Mouse (Mus musculus) limb, embryonic 14.5 days (tissue): ENCODE measurements around the gene Slc25a21. TPM values are rescaled to one million over a fixed set of nuclear protein-coding genes. Genes with fewer than 3 reads are reported as not detected.

Experiments
- ATAC-seq: fragments of 200-750 bp; cut with Nextera tagmentation; 2 replicates; pipeline ENCODE4 v1.8.0; 2017; ENCODE audit warnings: low read depth, moderate number of reproducible peaks, moderate TSS enrichment; ENCODE audit not compliant: low FRiP score
- DNase-seq: peaks from one replicate; pipeline ENCODE4 v3.0.0-alpha.2; 2015; ENCODE audit warnings: low spot score
- H3K27ac ChIP-seq: fragments of 300-500 bp; sonication (generic); replicated peaks from 2 replicates; pipeline ENCODE4 v1.5.1; 2014; ENCODE audit warnings: low read depth, mild to moderate bottlenecking, low read length, moderate library complexity, mixed read lengths
- H3K27me3 ChIP-seq: fragments of 300-500 bp; sonication (generic); 2 replicates; pipeline ENCODE4 v1.6.1; 2014; ENCODE audit warnings: low read length, mixed read lengths; ENCODE audit not compliant: control insufficient read depth, insufficient read depth
- H3K36me3 ChIP-seq: fragments of 300-500 bp; sonication (generic); 2 replicates; pipeline ENCODE4 v1.6.1; 2014; ENCODE audit warnings: mild to moderate bottlenecking, low read length, moderate library complexity, mixed read lengths; ENCODE audit not compliant: control insufficient read depth, insufficient read depth
- H3K4me1 ChIP-seq: fragments of 300-500 bp; sonication (generic); 2 replicates; pipeline ENCODE4 v1.6.1; 2014; ENCODE audit warnings: antibody characterized with exemption, low read length, mixed read lengths; ENCODE audit not compliant: control insufficient read depth, insufficient read depth
- H3K4me2 ChIP-seq: fragments of 300-500 bp; sonication (generic); replicated peaks from 2 replicates; pipeline ENCODE4 v1.6.1; 2014; ENCODE audit warnings: low read depth, mild to moderate bottlenecking, low read length, moderate library complexity; ENCODE audit not compliant: severe bottlenecking
- H3K4me3 ChIP-seq: fragments of 300-500 bp; sonication (generic); replicated peaks from 2 replicates; pipeline ENCODE4 v1.5.1; 2014; ENCODE audit warnings: low read length
- H3K9ac ChIP-seq: fragments of 300-500 bp; sonication (generic); 2 replicates; pipeline ENCODE4 v1.6.1; 2014; ENCODE audit warnings: mild to moderate bottlenecking, low read depth, low read length, moderate library complexity; ENCODE audit not compliant: severe bottlenecking
- H3K9me3 ChIP-seq: fragments of 300-500 bp; sonication (generic); 2 replicates; pipeline ENCODE4 v1.6.1; 2016; ENCODE audit warnings: low read length; ENCODE audit not compliant: control insufficient read depth
- POLR2A ChIP-seq: fragments of 200-500 bp; IDR thresholded peaks from 2 replicates; pipeline ENCODE4 v1.8.0; 2012; ENCODE audit warnings: inconsistent platforms, mild to moderate bottlenecking, moderate library complexity, borderline replicate concordance; ENCODE audit not compliant: insufficient read depth, insufficient read length; ENCODE audit errors: extremely low read depth
- WGBS: fragments of 180-500 bp; shearing (Covaris S2); extraction: QIAGEN DNeasy Blood & Tissue Kit; methylation state at CpG from one replicate; pipeline ENCODE4 v1.1.7; 2014; 5-methylcytosine and 5-hydroxymethylcytosine counted together
- polyA plus RNA-seq, 2 experiments: library from polyadenylated mRNA; depleted of rRNA in 1 of 2; stranded (reverse) in 1 of 2; unstranded in 1 of 2; fragments of >200 nt; fragmentation: Nextera tagmentation in 1 of 2; extraction: Ambion mirVana in 1 of 2; gene quantifications; 2 replicates each; pipeline versions ENCODE4 v1.2.1 to v1.2.3; 2012 to 2014

Gene Slc25a21
- polyA plus RNA-seq, 2 experiments: 0.24 to 0.45 TPM

DNA sequence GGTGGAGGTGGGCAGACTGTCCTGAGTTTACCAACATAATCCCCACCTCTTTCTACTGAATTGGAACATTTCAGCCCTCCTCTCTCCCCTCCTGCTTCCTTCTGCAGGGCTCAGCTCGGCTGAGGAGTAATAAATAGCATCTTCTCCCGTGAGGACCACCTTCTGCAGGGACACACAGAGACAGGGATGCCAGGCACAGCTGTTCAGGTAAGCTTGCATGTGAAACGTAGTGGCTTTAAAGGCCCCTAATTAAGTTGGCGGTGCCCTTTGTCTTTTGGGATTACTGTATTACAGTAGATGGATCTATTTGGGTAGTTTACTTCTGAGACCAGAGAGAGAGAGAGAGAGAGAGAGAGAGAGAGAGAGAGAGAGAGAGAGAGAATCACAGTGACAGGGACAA is 344.6 kb downstream of the Slc25a21 start:
- H3K9ac ChIP-seq: no peak overlapping the region
- DNase-seq (no peak), ATAC-seq (no peak)
- no peak overlapping the region for H3K4me2 ChIP-seq
- H3K36me3 ChIP-seq: no peaks in the 10 kb centered on the region
- no peak overlapping the region for H3K4me3 ChIP-seq
- 29% methylated on average over 4 of the region's 4 CpGs for WGBS
- H3K27ac ChIP-seq: no peak overlapping the region
- H3K9me3 ChIP-seq: no peaks in the 10 kb centered on the region
- peaks cover 8% of the 10 kb centered on the region; the same call in 1 of the 2 replicates for H3K27me3 ChIP-seq
- TF ChIP-seq POLR2A: no peak
- no peaks in the 10 kb centered on the region for H3K4me1 ChIP-seq

DNA sequence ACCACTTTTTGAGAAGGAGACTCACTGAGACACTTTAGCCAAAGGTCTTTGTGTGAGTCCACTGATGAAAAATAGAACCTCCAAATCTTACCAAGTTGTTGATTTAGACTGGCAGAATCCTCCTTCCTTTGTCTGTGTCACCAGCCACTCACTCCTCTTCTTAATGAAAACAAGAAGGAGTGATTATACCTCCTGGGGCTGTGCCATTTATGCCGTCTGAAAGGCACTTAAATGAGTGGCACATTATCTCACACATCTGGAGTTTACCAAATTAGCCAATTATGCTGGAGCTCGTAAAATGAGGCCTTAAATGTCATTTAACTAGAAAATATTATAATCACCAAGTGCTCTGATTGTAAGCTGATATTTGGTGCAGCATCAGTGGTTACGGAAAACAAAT is 345.8 kb downstream of the Slc25a21 start:
- DNase-seq: no peak
- no peaks in the 10 kb centered on the region for H3K4me1 ChIP-seq
- H3K4me3 ChIP-seq: no peak overlapping the region
- H3K9me3 ChIP-seq: no peaks in the 10 kb centered on the region
- TF ChIP-seq POLR2A: no peak
- no peak overlapping the region for H3K9ac ChIP-seq
- no peak for ATAC-seq
- WGBS: 22% methylated on average over 3 of the region's 3 CpGs
- H3K27ac ChIP-seq: no peak overlapping the region
- no peaks in the 10 kb centered on the region for H3K36me3 ChIP-seq
- peaks cover 8% of the 10 kb centered on the region; the same call in 1 of the 2 replicates for H3K27me3 ChIP-seq
- H3K4me2 ChIP-seq: no peak overlapping the region

DNA sequence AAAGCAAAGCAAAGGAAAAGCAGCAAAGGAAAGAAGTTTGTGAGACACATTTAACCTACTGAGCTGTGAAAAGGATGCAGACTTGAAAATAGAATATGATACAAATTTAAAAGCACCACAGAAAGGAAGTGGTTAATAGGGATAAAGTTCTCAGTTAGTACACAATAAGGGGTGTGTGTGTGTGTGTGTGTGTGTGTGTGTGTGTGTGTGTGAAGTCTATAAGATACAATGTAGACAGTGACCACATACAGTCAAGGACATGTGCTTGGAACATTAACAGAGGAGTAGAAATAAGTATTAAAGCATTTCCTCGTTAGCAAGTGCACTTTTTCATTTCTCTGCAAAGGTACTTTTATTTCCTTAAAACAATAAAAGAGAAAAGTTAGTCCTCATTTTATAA is 367.3 kb downstream of the Slc25a21 start:
- Histone ChIP-seq H3K9me3 (no peaks in the 10 kb centered on the region), H3K4me3 (no peak overlapping the region), H3K27me3 (no peaks in the 10 kb centered on the region), H3K4me2 (no peak overlapping the region), H3K36me3 (no peaks in the 10 kb centered on the region), H3K4me1 (peaks cover 21% of the 10 kb centered on the region), H3K27ac (no peak overlapping the region), H3K9ac (no peak overlapping the region)
- DNase-seq (no peak), ATAC-seq (no peak)
- no peak for TF ChIP-seq POLR2A
- 70% methylated on average over 1 of the region's 1 CpGs for WGBS

DNA sequence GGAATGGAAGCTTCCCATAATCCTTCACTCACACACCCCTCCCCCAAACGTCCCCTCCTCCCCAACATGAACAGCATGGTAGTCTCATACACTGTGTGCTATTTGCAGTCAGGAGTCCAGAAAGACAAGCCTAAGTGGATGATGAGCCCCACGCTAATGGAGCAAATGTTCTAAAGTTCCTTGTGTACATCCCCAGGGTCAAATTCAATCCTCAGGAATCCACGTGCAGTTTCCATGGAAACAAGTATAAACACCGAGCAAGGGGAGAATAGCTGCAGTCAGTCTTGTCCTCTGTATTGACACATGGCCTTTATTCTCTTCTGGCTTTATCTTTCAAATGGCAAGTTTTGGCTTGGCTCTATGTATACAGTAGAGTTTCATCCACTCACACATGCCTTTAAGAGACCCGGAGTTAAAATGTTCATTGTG is 367.8 kb downstream of the Slc25a21 start:
- DNase-seq (no peak), ATAC-seq (peak; percentile 76)
- Histone ChIP-seq H3K4me3 (no peak overlapping the region), H3K4me2 (no peak overlapping the region), H3K27ac (no peak overlapping the region), H3K36me3 (no peaks in the 10 kb centered on the region), H3K9me3 (no peaks in the 10 kb centered on the region), H3K9ac (no peak overlapping the region), H3K4me1 (peaks cover 25% of the 10 kb centered on the region), H3K27me3 (no peaks in the 10 kb centered on the region)
- no peak for TF ChIP-seq POLR2A
- 33% methylated on average over 5 of the region's 5 CpGs for WGBS

DNA sequence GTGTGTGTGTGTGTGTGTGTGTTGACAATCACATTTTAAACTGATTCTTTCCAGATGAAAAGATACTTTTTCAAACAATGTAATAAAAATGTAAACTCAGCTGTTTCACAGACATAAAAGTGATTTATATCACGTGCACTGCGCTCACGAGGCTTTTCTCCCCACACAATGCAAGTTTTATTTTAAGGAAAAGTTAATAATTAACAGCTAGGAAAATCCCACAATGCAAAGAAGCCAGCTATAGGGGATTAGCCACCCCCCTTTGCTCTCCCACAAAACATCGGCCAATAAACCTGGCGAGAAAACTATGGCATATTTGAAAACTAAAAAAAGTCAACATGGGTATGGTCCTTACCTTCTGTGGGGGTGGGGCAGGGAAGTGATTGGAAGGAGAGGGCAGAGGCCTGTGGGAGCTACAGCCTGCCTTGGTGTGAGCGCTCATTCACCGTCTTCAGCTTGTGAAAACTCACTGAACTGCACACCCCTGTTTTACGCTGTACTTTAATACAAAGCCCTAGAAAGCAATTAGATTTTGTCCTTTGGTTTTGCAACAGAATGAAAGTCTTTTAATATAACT is 369.4 kb downstream of the Slc25a21 start:
- Histone ChIP-seq H3K36me3 (no peaks in the 10 kb centered on the region), H3K27ac (no peak overlapping the region), H3K9ac (no peak overlapping the region), H3K27me3 (no peaks in the 10 kb centered on the region), H3K4me3 (no peak overlapping the region), H3K4me2 (no peak overlapping the region), H3K4me1 (peaks cover 39% of the 10 kb centered on the region), H3K9me3 (no peaks in the 10 kb centered on the region)
- no peak for TF ChIP-seq POLR2A
- no peak for DNase-seq
- ATAC-seq: 0 out of 2 replicates have a peak, but pooled peaks have one; percentile 32
- WGBS: 26% methylated on average over 8 of the region's 8 CpGs

DNA sequence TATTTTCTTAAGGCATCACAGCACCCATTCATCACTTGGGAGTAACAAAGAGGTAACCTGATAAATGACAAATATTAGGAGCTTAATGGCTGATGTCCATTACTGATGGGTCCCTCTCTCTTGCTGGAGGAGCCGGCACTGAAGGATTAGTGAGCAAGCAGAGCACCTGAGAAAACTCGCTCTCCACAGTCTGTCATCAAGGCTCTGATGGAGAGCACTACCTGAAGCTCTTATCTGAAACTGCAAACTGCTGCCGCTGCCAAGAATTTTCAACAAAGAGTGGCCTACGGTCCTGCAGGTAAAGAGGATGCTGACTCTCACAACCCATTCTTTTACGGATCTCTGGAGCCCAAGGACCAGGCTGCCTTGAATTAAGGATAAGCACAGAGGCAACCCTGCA is 372.6 kb downstream of the Slc25a21 start:
- no peaks in the 10 kb centered on the region for H3K27me3 ChIP-seq
- ATAC-seq: no peak
- no peak for DNase-seq
- no peak overlapping the region for H3K4me3 ChIP-seq
- no peak overlapping the region for H3K9ac ChIP-seq
- WGBS: 54% methylated on average over 5 of the region's 5 CpGs
- H3K4me1 ChIP-seq: peaks cover 44% of the 10 kb centered on the region
- no peak overlapping the region for H3K4me2 ChIP-seq
- H3K36me3 ChIP-seq: no peaks in the 10 kb centered on the region
- H3K9me3 ChIP-seq: no peaks in the 10 kb centered on the region
- no peak for TF ChIP-seq POLR2A
- no peak overlapping the region for H3K27ac ChIP-seq
